Mouse (Mus musculus): Measurements from ENCODE around the gene Hist1h2ai. TPM values are rescaled to one million over a fixed set of nuclear protein-coding genes. Genes with fewer than 3 reads are reported as not detected.
A peak's percentile ranks its signal among the peaks of the same experiment; 100 is the strongest.

The Hist1h2ai gene
- 1 to 10 TPM in 1 of 2 experiments, not detected in 1; 2.2 TPM for total RNA-seq (2021)
- long read RNA-seq, experiment 1 = 0 reads
- long read RNA-seq, experiment 2 = 0 reads

DNA sequence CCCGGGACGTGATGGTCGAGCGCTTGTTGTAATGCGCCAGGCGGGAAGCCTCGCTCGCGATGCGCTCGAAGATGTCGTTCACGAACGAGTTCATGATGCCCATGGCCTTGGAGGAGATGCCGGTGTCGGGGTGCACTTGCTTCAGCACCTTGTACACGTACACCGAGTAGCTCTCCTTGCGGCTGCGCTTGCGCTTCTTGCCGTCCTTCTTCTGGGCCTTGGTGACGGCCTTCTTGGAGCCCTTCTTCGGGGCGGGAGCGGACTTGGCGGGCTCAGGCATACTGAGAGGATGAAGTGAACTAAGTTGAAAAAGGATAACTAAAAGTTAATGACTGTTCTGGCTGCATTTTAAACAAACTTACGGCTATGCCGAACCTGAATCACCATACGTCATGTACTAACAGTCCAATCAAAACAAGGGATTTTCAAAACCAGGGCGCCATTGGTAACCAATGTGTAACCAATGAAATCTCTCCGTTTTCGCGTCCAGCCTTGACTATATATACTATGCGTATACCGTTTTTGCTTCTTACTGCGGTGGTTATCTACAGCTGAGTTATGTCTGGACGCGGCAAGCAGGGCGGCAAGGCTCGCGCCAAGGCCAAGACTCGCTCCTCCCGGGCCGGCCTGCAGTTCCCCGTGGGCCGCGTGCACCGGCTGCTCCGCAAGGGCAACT lies at the start of gene Hist1h2ai, which contains the start of gene Hist1h2bl:
TSS of gene Hist1h2ai (plus strand) at position 559 of the 676 bp plus-strand sequence.
TSS of gene Hist1h2bl (minus strand) at position 280 of the 676 bp plus-strand sequence.
- Histone ChIP-seq H3K27ac (peak within 1 kb of the TSS; percentile 77), H3K4me3 (peak within 1 kb of the TSS; percentile 76)
- intact Hi-C loops (cut with DNase I) = loop anchor here (5.0 to 10.0 kb wide), 3 partner anchors 36 to 1969 kb away; partner anchors contain the start of genes Hist1h1b, Hist1h2ac, Hist1h2ak and Hist1h2an
- DNase-seq = peak; percentile 45

- no peak within 1 kb of the TSS for H3K27ac ChIP-seq
- no peak for TF ChIP-seq CTCF (IDR thresholded peaks at IDR 0.05)
- no peak within 1 kb of the TSS for H3K4me3 ChIP-seq
- intact Hi-C loops (cut with DNase I) = no loop called here
- DNase-seq = no peak
Observed at GRCm38 (mm10) chr13:21677305-21677704, 38.9 kb upstream of the Hist1h2ai start, which contains the start of gene Olfr1360. TSS of gene Olfr1360 (minus strand) at chr13:21677405.

- TF ChIP-seq CTCF (IDR thresholded peaks at IDR 0.05) = no peak
- intact Hi-C loops (cut with DNase I) = no loop called here
- DNase-seq = no peak
- Histone ChIP-seq H3K27ac (no peak within 1 kb of the TSS), H3K4me3 (no peak within 1 kb of the TSS)
Observed at GRCm38 (mm10) chr13:21697811-21698210, 18.4 kb upstream of the Hist1h2ai start, which contains the start of gene Olfr1359. TSS of gene Olfr1359 (plus strand) at chr13:21698111.

DNA sequence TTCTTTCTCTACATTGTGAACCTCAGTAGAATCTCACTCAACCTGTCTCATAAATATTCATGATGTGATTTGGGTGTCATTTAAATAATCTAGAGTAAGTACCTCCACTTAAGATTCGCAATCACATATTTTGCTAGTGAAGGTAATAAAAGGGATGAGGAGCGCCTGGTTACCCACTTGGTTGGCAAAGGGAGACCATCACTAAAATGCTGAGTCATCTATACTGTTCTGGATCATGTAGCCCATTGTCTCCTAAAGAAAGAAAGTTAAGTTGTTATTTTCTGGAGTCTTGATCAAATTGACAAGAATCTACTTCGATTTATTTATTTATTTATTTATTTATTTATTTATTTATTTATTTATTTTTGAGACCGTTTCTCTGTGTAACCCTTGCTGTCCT lies 9.6 kb upstream of the Hist1h2ai start:
- TF ChIP-seq CTCF (IDR thresholded peaks at IDR 0.05) = no peak
- H3K27ac ChIP-seq = no peak overlapping the region
- DNase-seq = no peak
- H3K4me3 ChIP-seq = no peak overlapping the region
- intact Hi-C loops (cut with DNase I) = no loop called here

DNA sequence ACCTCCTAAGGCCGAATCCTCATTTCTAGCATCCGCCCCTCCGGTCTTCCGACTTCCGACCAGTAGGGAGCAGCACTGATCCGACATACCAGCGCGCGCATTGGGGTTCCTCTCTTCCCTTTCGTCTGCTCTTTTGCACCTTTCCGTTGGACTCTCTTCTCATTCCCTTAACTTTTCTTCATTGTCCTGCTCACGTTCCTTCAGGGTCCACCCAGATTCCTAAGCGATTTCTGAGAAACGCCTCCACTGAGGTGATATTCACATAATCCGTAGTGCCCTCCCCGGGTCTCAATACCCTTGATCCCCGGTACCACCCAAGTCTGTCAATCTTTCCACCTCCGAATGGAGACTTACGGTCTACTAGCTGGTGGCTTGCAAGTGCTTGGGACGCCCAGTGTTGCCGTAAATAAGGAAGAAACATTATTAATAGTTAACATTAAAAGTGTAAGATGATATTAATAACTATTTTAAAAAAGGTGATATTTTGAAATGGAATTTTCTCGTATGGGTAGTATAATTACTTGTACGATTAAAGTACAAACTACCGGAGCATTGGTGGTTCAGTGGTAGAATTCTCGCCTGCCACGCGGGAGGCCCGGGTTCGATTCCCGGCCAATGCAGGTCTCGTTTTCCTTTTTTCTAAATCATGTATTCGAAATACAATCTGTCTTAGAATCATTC lies 6.1 kb upstream of the Hist1h2ai start:
- Histone ChIP-seq H3K4me3 (peak overlapping the region; percentile 89), H3K27ac (peak overlapping the region; percentile 87)
- TF ChIP-seq CTCF (IDR thresholded peaks at IDR 0.05) = peak; percentile 92
- intact Hi-C loops (cut with DNase I) = loop anchor here (5.0 to 10.0 kb wide), 5 partner anchors 75 to 1975 kb away; partner anchors contain the start of genes Hist1h1b, Hist1h2ac, Hist1h2af and Hist1h2an
- DNase-seq = peak; percentile 90

DNA sequence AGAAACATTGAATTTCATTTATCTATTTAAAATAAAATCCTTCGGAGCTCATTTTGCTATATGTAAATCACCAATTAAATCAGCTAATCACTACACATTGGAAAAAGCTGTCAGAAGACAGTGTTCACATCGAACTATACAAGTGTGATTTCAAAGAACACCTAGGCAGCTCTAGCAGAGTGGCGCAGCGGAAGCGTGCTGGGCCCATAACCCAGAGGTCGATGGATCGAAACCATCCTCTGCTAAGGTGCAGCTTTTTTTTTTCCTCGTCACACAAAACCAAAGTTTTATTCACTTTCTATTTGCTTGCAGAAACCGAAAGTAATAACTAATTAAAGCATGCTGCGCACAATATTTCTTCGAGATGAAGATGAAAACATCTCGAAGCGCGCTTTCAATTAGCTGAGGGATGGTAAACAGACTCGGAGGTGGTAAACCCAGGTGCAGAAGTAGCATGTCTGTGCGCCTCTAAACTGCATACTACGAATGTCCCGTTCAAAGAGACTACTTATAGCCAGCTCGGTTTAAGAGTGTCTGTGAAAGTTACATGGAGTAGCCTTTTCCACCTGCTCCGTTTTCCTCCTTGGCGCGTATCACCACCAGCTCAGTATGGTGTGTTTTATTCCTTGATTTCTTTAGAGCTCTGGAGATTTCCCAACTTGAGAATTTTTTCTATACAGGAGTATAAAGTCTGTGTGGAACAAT lies 5.2 kb upstream of the Hist1h2ai start:
- DNase-seq = peak; percentile 70
- Histone ChIP-seq H3K4me3 (peak overlapping the region; percentile 89), H3K27ac (peak overlapping the region; percentile 87)
- no peak for TF ChIP-seq CTCF (IDR thresholded peaks at IDR 0.05)
- intact Hi-C loops (cut with DNase I) = loop anchor here (5.0 to 10.0 kb wide), 5 partner anchors 74 to 1974 kb away; partner anchors contain the start of genes Hist1h1b, Hist1h2ac, Hist1h2af and Hist1h2an

- Histone ChIP-seq H3K4me3 (peak overlapping the region; percentile 89), H3K27ac (no peak overlapping the region)
- DNase-seq = no peak
- intact Hi-C loops (cut with DNase I) = loop anchor here (5.0 to 10.0 kb wide), 5 partner anchors 73 to 1973 kb away; partner anchors contain the start of genes Hist1h1b, Hist1h2ac, Hist1h2af and Hist1h2an
- no peak for TF ChIP-seq CTCF (IDR thresholded peaks at IDR 0.05)
Observed at GRCm38 (mm10) chr13:21711698-21712097, 4.5 kb upstream of the Hist1h2ai start.

DNA sequence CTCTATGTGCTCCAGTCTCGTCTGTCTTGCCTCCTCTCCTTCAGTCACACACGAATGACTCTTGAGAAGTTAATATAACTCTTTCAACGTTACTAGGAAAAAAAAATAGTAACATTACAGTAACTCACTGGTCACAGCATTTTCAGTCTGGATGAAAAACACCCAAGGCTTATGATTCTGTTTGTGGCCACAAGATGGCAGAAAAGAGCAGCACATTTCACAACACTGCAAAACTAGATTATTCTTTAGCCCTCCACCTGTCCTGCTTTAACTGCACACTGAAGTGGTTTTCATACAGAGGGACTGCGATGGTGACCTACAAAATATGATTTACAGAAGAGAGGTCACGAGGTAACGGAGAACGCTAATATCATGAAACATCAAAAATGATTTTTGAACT lies 1.5 kb upstream of the Hist1h2ai start:
- TF ChIP-seq CTCF (IDR thresholded peaks at IDR 0.05) = peak; percentile 97
- no peak overlapping the region for H3K27ac ChIP-seq
- peak; percentile 40 for DNase-seq
- intact Hi-C loops (cut with DNase I) = loop anchor here (1.0 to 10.0 kb wide), 7 partner anchors 20 to 1970 kb away; partner anchors contain the start of genes Hist1h1b, Hist1h2ac, Hist1h2af and Hist1h2ak
- H3K4me3 ChIP-seq = peak overlapping the region; percentile 76

DNA sequence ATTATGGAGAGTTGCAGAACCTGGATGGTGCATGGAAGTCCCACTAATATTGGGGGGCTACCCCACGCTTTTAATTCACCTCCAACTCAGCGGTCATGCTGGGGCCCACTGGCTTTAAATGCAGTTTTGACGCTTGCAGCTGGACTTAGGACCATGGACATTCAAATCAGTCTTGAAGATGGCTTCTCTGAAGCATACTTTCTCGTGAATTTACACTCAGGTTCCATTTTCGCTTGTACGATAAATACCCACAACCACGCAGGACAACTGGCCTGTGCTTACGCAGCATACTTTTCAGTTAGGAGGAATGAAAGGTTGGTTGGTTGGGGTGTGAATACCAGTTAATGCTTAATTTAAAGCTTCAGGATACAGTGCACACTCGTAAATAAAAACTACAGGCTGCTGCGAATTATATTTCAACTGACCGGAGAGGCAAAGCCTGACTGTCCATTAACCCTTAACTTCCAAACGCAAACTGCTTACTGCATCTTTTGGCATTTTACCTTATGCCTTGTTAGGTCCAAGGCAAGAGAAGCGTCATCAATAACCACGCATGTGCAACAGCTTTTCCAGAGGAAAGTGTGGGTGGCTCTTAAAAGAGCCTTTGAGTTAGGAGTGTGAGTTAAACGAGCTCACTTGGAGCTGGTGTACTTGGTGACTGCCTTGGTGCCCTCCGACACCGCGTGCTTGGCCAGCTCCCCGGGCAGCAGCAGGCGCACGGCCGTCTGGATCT lies 925 bp upstream of the Hist1h2ai start:
- Histone ChIP-seq H3K27ac (peak overlapping the region; percentile 77), H3K4me3 (peak overlapping the region; percentile 76)
- TF ChIP-seq CTCF (IDR thresholded peaks at IDR 0.05) = no peak
- intact Hi-C loops (cut with DNase I) = loop anchor here (5.0 to 10.0 kb wide), 3 partner anchors 37 to 1970 kb away; partner anchors contain the start of genes Hist1h1b, Hist1h2ac, Hist1h2ak and Hist1h2an
- no peak for DNase-seq

DNA sequence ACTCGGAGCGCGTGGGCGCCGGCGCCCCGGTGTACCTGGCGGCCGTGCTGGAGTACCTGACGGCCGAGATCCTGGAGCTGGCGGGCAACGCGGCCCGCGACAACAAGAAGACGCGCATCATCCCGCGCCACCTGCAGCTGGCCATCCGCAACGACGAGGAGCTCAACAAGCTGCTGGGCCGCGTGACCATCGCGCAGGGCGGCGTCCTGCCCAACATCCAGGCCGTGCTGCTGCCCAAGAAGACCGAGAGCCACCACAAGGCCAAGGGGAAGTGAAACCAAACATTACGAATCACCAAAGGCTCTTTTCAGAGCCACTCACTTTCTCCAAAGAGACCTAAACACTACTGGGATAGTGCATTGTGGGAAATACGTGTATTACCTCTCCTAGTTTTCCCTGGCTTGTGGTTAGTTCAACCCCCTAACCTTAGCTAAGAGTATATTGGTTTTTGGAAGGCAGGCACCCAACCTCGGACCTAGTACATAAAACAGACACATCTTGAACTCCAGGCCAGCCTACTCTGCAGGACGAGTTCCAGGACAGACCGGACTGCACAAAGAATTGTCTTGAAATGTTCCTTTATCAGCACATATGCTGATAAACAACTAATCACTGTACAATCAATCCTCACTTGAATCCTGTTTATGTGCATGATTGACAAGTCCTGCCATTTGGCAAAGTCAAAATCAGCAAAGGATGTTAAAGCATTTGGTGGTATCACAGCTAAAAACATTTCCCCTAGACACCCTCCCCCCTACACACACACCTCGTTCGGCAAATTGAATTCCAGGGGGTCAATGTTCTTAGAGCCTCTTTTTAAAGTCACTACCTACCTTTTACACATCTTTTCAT lies 544 bp downstream of the Hist1h2ai start:
- H3K27ac ChIP-seq = peak overlapping the region; percentile 77; the same call in 1 of the 2 replicates
- DNase-seq = peak; percentile 16
- intact Hi-C loops (cut with DNase I) = loop anchor here (5.0 to 10.0 kb wide), 3 partner anchors 36 to 1968 kb away; partner anchors contain the start of genes Hist1h1b, Hist1h2ac, Hist1h2ak and Hist1h2an

GRCm38 (mm10) chr13:21717397-21718357 lies 1.5 kb downstream of the Hist1h2ai start, which contains the start of gene Hist1h3h:
TSS of gene Hist1h3h (plus strand) at chr13:21717659.
- intact Hi-C loops (cut with DNase I) = loop anchor here (5.0 to 10.0 kb wide), 3 partner anchors 35 to 1967 kb away; partner anchors contain the start of genes Hist1h1b, Hist1h2ac, Hist1h2ak and Hist1h2an
- Histone ChIP-seq H3K27ac (peak within 1 kb of the TSS; percentile 65; the same call in 1 of the 2 replicates), H3K4me3 (peak within 1 kb of the TSS; percentile 76)
- peak; percentile 63 for DNase-seq

More for the DNA sequence above, 544 bp downstream of the Hist1h2ai start:
- H3K4me3 ChIP-seq = peak overlapping the region; percentile 76

Data from gastrocnemius, adult 2 months (tissue).